Mouse (Mus musculus): ENCODE data around the gene Chd9.
A peak's percentile ranks its signal among the peaks of the same experiment; 100 is the strongest.

Chd9 gene

DNA sequence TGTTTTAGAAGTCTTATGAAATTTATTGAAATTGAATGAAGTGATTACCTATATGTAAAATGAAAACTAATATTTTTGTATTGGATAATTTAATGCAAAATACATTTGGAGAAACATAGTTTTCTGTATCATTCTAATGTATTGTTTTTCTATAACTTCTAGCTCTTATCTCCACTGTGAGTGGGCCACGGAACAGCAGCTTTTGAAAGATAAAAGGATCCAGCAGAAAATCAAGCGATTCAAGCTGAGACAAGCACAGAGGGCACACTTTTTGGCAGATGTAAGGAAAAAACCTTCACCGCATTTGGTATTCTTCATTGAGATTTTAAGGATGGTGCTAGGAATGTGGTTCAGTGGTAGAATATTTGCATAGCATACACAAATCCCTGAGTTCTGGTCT lies 150.6 kb downstream of the Chd9 start:
- no peak for DNase-seq

- DNase-seq = no peak
Measured at GRCm38 (mm10) chr8:90979295-90979694, 151.1 kb downstream of the Chd9 start.

GRCm38 (mm10) chr8:90982087-90982486 lies 153.9 kb downstream of the Chd9 start:
- no peak for DNase-seq

- peak; percentile 71 to 85 for DNase-seq
Measured at GRCm38 (mm10) chr8:91019726-91020125, 191.6 kb downstream of the Chd9 start.

DNA sequence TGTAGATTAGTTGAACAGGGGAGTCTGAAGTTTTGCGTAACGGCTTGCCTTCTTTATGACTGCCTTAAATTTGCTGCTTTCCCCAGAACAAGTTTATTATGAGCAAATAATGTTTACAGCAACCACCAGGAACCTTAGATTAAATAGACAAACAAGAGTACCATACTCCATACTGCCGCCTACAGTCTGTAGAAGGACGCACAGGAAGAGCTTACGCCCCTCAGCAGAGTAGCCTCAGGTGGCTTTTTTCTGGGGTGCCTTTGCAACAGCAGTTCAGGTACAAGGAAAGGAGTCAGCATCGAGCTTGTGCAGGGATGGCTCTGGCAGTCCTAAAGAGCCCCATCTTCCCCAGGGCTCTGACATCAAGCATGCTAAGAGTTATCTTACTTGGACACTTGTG lies 206.3 kb downstream of the Chd9 start:
- DNase-seq = no peak

GRCm38 (mm10) chr8:91036905-91037304 lies 208.8 kb downstream of the Chd9 start:
- DNase-seq = no peak

GRCm38 (mm10) chr8:91038637-91039036 lies 210.5 kb downstream of the Chd9 start:
- DNase-seq = no peak

DNA sequence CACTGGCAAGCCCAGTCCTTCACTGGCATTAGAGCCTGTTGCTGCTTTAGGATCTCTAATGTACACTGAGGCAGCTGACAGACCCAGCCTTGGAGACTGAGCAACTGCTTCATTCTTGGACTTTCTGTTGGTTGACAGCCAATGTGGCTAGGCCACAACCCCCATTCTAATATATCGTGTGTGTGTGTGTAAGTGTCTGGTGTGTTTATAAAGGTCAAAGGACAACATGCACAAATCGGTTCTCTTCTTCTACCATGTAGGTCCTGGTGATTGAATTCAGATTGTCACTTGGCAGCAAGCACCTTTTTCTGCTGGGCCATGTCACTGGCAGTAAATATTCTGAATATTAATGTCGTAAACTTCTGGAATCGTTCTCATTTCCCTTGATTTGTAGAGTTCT lies 218.2 kb downstream of the Chd9 start:
- DNase-seq = no peak

DNA sequence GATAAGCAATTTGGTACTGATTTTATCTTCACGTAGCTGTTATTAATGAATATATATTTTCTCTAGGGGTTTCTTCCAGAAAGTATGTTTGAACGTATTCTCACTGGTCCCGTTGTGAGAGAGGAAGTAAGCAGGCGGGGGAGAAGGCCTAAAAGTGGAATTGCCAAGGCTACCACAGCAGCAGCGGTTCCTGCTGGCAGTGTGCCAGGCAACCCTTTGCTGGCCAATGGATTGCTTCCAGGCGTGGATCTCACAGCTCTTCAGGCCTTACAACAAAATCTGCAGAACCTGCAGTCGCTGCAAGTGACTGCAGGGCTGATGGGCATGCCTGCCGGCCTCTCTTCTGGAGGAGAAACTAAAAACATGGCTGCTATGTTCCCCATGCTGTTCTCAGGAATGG lies 222.9 kb downstream of the Chd9 start:
- peak; percentile 68 to 77 for DNase-seq

DNA sequence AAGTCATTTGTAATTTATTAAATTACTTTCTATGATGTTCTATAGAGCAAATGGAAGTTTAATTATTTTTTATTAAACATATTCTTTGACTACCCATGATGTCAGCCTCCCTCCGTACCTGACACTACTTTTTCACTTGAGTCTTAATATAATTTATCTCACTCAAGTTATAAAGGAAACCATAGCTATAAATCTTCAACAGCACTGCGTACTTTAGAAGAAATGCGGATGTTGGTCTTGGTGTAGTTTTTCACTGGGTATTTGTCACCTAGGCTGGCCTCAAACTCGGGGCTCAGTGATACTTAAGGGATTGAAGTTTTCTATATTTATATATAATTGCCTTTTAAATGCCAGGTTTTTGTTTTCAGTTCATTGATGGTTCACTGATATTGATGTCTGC lies 226.3 kb downstream of the Chd9 start:
- DNase-seq = no peak

- DNase-seq = no peak
Measured at GRCm38 (mm10) chr8:91056848-91057247, 228.7 kb downstream of the Chd9 start.

- no peak for DNase-seq
Measured at GRCm38 (mm10) chr8:91059086-91059578, 231.0 kb downstream of the Chd9 start.

DNA sequence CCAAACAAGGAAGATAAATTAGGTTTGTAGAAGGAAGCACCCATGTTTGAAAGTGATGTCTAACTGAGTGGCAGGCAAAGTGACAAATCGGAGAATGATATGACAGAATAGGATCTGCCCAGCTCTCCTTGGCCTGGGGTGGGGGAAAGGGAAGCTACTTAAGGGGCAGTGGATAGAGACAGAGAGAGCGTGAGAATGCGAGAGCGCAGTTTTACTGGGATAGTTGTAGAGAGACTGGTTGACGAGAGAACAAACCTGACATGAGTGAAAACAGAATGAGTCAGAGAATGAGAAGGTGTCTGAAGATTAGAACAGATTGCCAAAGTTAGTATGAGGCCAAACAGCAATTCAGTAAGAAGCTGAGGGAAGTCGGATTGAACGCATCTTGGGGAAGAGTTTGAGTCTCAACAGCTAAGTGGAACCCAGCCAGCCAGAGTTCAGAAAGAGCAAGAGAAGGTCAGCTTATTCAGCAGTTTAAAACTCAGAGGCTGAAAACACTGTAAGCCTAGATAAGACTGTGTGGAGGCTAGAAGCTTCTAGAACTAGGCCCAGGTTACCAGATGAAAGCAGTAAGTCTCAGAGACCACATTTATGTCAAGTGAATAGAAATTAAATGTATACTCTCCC lies 231.8 kb downstream of the Chd9 start:
- DNase-seq = no peak

DNA sequence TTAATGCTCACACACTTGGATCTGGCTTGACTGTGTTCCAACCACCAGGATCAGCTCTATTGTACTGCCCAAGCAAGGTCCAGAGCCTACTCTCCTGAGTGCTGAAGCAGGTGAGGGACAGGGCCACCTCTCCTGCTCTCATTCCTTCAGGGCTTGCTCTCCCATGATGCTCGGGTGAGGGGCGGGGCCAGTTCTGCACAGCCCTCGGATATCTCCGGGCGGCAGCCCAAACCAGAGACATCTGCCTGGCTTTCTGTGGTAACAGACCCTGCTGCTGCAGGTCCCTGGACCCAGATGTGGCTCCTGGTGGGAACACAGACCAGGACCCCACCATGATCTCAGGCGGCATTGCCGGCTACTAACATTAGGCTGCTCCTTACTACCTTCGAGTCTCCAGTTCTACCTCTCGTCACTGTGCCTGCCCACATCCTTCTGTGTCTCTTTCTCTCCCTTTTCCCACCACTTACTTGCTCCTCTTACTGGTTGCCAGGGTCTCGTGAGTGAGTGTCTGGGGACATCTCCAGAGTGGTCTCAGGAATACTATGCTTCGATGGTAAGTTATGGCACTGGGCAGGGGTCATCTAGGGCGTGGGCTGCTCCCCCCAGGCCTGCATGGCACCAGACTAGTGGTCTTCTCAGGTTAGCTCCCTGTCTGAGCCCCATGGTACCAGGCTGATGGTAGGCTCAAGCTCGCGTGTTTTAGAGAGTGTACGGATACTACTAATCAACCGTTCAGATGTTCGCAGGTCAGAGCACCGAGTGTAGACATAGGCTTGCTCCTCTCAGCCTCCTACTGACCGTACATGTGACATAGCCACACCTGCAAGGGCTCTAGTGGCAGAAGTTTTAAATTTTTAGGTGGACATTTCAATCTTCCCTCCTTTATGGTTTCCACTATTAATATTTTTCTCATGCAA lies 232.7 kb downstream of the Chd9 start:
- DNase-seq = no peak

- DNase-seq = no peak
Measured at GRCm38 (mm10) chr8:91065179-91065578, 237.0 kb downstream of the Chd9 start.

GRCm38 (mm10) chr8:91069407-91069806 lies 241.3 kb downstream of the Chd9 start:
- DNase-seq = peak; percentile 45 to 49

DNA sequence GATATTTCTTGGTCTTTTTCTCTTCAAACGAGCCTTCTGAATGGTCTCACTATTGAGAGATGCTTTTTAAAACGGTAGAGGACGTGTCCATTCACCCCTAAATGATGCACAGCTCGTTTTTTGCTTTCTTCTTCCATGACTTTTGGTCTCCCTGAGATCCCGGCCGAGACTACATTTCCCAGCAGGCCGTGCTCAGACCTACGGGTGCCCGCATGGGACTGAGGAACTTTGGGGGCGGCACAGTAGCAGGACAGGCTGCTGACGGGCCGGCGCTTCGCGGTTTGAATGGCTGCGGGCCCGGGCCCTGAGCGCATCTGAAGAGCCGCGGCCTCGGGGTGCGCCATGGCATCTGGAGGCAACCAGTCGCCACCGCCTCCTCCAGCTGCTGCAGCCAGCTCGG lies 241.7 kb downstream of the Chd9 start, which contains the start of gene Rbl2:
Gene Rbl2 (plus strand): TSS at position 224 of the 400 bp plus-strand sequence.
- peak; percentile 96 to 97 for DNase-seq

GRCm38 (mm10) chr8:91070275-91070859 lies 242.2 kb downstream of the Chd9 start:
- DNase-seq = peak; percentile 60 to 66

GRCm38 (mm10) chr8:91077077-91077867 lies 249.1 kb downstream of the Chd9 start:
- DNase-seq = no peak

GRCm38 (mm10) chr8:91079678-91080077 lies 251.5 kb downstream of the Chd9 start:
- no peak for DNase-seq

DNA sequence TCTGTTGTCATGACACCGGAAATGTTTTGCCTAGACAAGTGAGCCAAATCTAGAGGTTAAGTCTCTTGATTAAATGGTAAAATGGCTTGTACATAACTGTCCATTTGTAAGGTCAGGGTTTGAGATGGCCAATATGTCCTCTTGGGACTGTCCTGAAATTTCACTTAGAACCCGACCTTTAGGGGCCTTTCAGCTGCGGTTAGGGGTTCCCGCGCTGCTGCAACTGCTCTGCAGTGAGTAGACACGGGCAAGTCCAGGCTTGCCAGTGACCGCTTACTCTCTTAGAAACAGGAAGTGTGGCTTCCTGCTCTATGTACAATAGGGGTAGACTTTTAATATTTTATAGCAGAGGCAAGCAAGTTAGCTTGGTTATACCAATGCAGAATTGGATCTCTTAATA lies 253.8 kb downstream of the Chd9 start:
- no peak for DNase-seq

DNA sequence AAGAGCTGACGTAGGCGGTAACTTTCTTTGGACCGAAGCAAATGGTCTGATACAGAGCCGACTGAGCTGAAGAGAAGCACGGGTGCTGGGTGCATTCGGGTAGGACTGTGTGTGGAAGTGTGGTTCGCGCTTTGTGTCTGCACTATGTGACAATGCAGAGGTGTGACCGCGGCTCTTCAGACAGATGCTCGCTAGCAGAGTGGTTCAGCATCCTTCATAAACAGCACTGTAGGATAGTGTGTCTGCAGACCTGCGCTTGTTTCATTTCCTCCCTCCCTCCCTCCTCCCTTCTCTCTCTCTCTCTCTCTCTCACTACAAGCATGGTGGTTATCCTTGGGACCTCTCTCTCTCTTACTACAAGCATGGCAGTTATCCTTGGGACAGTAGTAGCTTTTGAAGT lies 254.3 kb downstream of the Chd9 start:
- DNase-seq = no peak

- no peak for DNase-seq
Measured at GRCm38 (mm10) chr8:91088452-91088851, 260.3 kb downstream of the Chd9 start.

Data from cerebellum, adult 18-20 months (tissue).